Mouse (Mus musculus) thymus, adult 2 months (tissue): ENCODE results near the gene Ikzf3.

Experiments used
- CTCF ChIP-seq: fragments of 200-500 bp; IDR thresholded peaks from 2 replicates; pipeline ENCODE4 v1.5.1; 2012; ENCODE audit warnings: mild to moderate bottlenecking, control low read depth, low read length, moderate library complexity, borderline replicate concordance; ENCODE audit not compliant: control insufficient read depth, poor library complexity, insufficient read depth; ENCODE audit errors: extremely low read depth
- POLR2A ChIP-seq: fragments of 200-500 bp; IDR thresholded peaks from 2 replicates; pipeline ENCODE4 v1.6.1; 2012; ENCODE audit warnings: mild to moderate bottlenecking, low read length, control low read depth, moderate library complexity; ENCODE audit not compliant: control insufficient read depth, poor library complexity, insufficient read depth; ENCODE audit errors: extremely low read depth

- no peak for TF ChIP-seq CTCF
- no peak for TF ChIP-seq POLR2A
Observed at GRCm38 (mm10) chr11:98588833-98589281, 43.0 kb upstream of the Ikzf3 start.
